Mouse (Mus musculus) spleen, adult 2 months (tissue): ENCODE results near the gene Zfp184. TPM values are rescaled to one million over a fixed set of nuclear protein-coding genes. Genes with fewer than 3 reads are reported as not detected.
A peak's percentile ranks its signal among the peaks of the same experiment; 100 is the strongest.

Source experiments
- DNase-seq, 2 experiments: peaks; one replicate each; pipeline versions ENCODE4 v3.0.0 to v3.0.0-alpha.2; 2012 to 2021; ENCODE audit warnings: low spot score in 2 of 2, low read depth in 1 of 2
- H3K27ac ChIP-seq: fragments of 200-500 bp; 2 replicates; pipeline ENCODE4 v1.5.1; 2012; ENCODE audit warnings: low read length, inconsistent platforms; ENCODE audit not compliant: insufficient read depth
- H3K27me3 ChIP-seq: fragments of 200-500 bp; 2 replicates; pipeline ENCODE4 v1.6.1; 2012; ENCODE audit warnings: mild to moderate bottlenecking, moderate library complexity, low read length, inconsistent platforms; ENCODE audit not compliant: control insufficient read depth, insufficient read depth
- H3K36me3 ChIP-seq: fragments of 200-500 bp; 2 replicates; pipeline ENCODE4 v1.6.1; 2012; ENCODE audit warnings: mild to moderate bottlenecking, low read length, inconsistent platforms; ENCODE audit not compliant: control insufficient read depth, insufficient read depth
- H3K4me1 ChIP-seq: fragments of 200-500 bp; 2 replicates; pipeline ENCODE4 v1.6.1; 2011; ENCODE audit warnings: inconsistent platforms; ENCODE audit not compliant: control insufficient read depth, insufficient read depth, insufficient read length
- H3K4me3 ChIP-seq: fragments of 200-500 bp; 2 replicates; pipeline ENCODE4 v1.5.1; 2011; ENCODE audit warnings: mild to moderate bottlenecking, inconsistent platforms; ENCODE audit not compliant: insufficient read depth, insufficient read length; ENCODE audit errors: extremely low read depth
- CTCF ChIP-seq: fragments of 200-500 bp; IDR thresholded peaks from 2 replicates; pipeline ENCODE4 v1.5.1; 2011; ENCODE audit warnings: mild to moderate bottlenecking, inconsistent platforms; ENCODE audit not compliant: insufficient read depth, insufficient read length, insufficient replicate concordance; ENCODE audit errors: extremely low read depth
- POLR2A ChIP-seq: fragments of 200-500 bp; IDR thresholded peaks from 2 replicates; pipeline ENCODE4 v1.6.1; 2011; ENCODE audit warnings: low read depth, low read length, inconsistent platforms
- WGBS: fragments of 180-500 bp; shearing (Covaris S2); methylation state at CpG from one replicate; pipeline ENCODE4 v1.1.7; 2018; 5-methylcytosine and 5-hydroxymethylcytosine counted together
- polyA plus RNA-seq: library from polyadenylated mRNA; depleted of rRNA; stranded (reverse); fragments of >200 nt; gene quantifications from 2 replicates; pipeline ENCODE4 v1.2.3, GENCODE M21; 2012

Zfp184 gene
- polyA plus RNA-seq, 1 experiment: 0.05 TPM

- Histone ChIP-seq H3K36me3 (no peaks in the 10 kb centered on the region), H3K4me3 (no peak overlapping the region), H3K27ac (no peak overlapping the region), H3K4me1 (peaks cover 6% of the 10 kb centered on the region; the same call in 1 of the 2 replicates), H3K27me3 (peaks cover 12% of the 10 kb centered on the region)
- 46% methylated on average over 6 of the region's 6 CpGs for WGBS
- TF ChIP-seq POLR2A (no peak), CTCF (no peak)
- no peak for DNase-seq
Observed at GRCm38 (mm10) chr13:21916056-21916455, 28.8 kb upstream of the Zfp184 start.

- DNase-seq: peak in 1 of 2 experiments; percentile 14
- peaks cover 12% of the 10 kb centered on the region for H3K27me3 ChIP-seq
- no peak overlapping the region for H3K4me3 ChIP-seq
- no peaks in the 10 kb centered on the region for H3K36me3 ChIP-seq
- H3K4me1 ChIP-seq: peaks cover 6% of the 10 kb centered on the region; the same call in 1 of the 2 replicates
- TF ChIP-seq CTCF (no peak), POLR2A (no peak)
- no peak overlapping the region for H3K27ac ChIP-seq
- 12% methylated on average over 13 of the region's 13 CpGs for WGBS
Observed at GRCm38 (mm10) chr13:21917040-21917439, 27.9 kb upstream of the Zfp184 start.

GRCm38 (mm10) chr13:21917480-21917879 lies 27.4 kb upstream of the Zfp184 start:
- TF ChIP-seq CTCF (no peak), POLR2A (no peak)
- H3K27me3 ChIP-seq: peaks cover 12% of the 10 kb centered on the region
- peaks cover 6% of the 10 kb centered on the region; the same call in 1 of the 2 replicates for H3K4me1 ChIP-seq
- H3K4me3 ChIP-seq: no peak overlapping the region
- WGBS: 6% methylated on average over 11 of the region's 11 CpGs
- no peaks in the 10 kb centered on the region for H3K36me3 ChIP-seq
- no peak for DNase-seq
- H3K27ac ChIP-seq: no peak overlapping the region

- WGBS: 3% methylated on average over 16 of the region's 16 CpGs
- peak overlapping the region; percentile 16 for H3K4me3 ChIP-seq
- TF ChIP-seq POLR2A (no peak), CTCF (no peak)
- no peak for DNase-seq
- peaks cover 6% of the 10 kb centered on the region; the same call in 1 of the 2 replicates for H3K4me1 ChIP-seq
- H3K36me3 ChIP-seq: no peaks in the 10 kb centered on the region
- H3K27me3 ChIP-seq: peaks cover 12% of the 10 kb centered on the region
- no peak overlapping the region for H3K27ac ChIP-seq
Observed at GRCm38 (mm10) chr13:21917992-21918391, 26.9 kb upstream of the Zfp184 start.

GRCm38 (mm10) chr13:21918570-21919419 lies 26.1 kb upstream of the Zfp184 start:
- no peaks in the 10 kb centered on the region for H3K36me3 ChIP-seq
- DNase-seq: peak in 1 of 2 experiments; percentile 36
- H3K4me3 ChIP-seq: peak overlapping the region; percentile 46
- no peak for TF ChIP-seq CTCF
- TF ChIP-seq POLR2A: no peak
- 2% methylated on average over 38 of the region's 38 CpGs for WGBS
- H3K4me1 ChIP-seq: peaks cover 6% of the 10 kb centered on the region; the same call in 1 of the 2 replicates
- H3K27ac ChIP-seq: no peak overlapping the region
- H3K27me3 ChIP-seq: peaks cover 12% of the 10 kb centered on the region

GRCm38 (mm10) chr13:21919836-21920431 lies 25.0 kb upstream of the Zfp184 start:
- 28% methylated on average over 11 of the region's 11 CpGs for WGBS
- Histone ChIP-seq H3K36me3 (no peaks in the 10 kb centered on the region), H3K4me1 (peaks cover 6% of the 10 kb centered on the region; the same call in 1 of the 2 replicates), H3K4me3 (no peak overlapping the region), H3K27me3 (peaks cover 12% of the 10 kb centered on the region), H3K27ac (no peak overlapping the region)
- no peak for TF ChIP-seq CTCF
- no peak for TF ChIP-seq POLR2A
- DNase-seq: no peak
